Mouse (Mus musculus) lung, postnatal 4 days (tissue): ENCODE measurements around the gene Dthd1.

Experiments used
- DNase-seq, 2 experiments: peaks; one replicate each; pipeline ENCODE4 v3.0.0; 2021

The Dthd1 gene

GRCm38 (mm10) chr5:62867003-62867402, 53.4 kb downstream of the Dthd1 start:
- DNase-seq, result no peak

GRCm38 (mm10) chr5:62879530-62879929, 65.9 kb downstream of the Dthd1 start:
- DNase-seq, result no peak

GRCm38 (mm10) chr5:62895326-62895725, 81.7 kb downstream of the Dthd1 start:
- DNase-seq, result peak in 1 of 2 experiments; percentile 14

- no peak for DNase-seq
These were observed 93.3 kb downstream of the Dthd1 start for GRCm38 (mm10) chr5:62906954-62907353.

GRCm38 (mm10) chr5:62909074-62909473, 95.5 kb downstream of the Dthd1 start:
- no peak for DNase-seq

GRCm38 (mm10) chr5:62924616-62925015, 111.0 kb downstream of the Dthd1 start:
- no peak for DNase-seq
